Mouse (Mus musculus) liver, adult 2 months (tissue): Measurements from ENCODE around the gene Clasp1. TPM values are rescaled to one million over a fixed set of nuclear protein-coding genes. Genes with fewer than 3 reads are reported as not detected.
A peak's percentile ranks its signal among the peaks of the same experiment; 100 is the strongest.

Experiments used
- DNase-seq: peaks from one replicate; pipeline ENCODE4 v3.0.0-alpha.2; 2011; ENCODE audit warnings: low read depth, low spot score; ENCODE audit errors: extremely low read depth
- H3K27ac ChIP-seq: fragments of 200-500 bp; replicated peaks from 2 replicates; pipeline ENCODE4 v1.5.1; 2012; ENCODE audit warnings: low read depth, mild to moderate bottlenecking, control low read depth, inconsistent platforms, low read length; ENCODE audit not compliant: insufficient read depth
- H3K27me3 ChIP-seq: fragments of 200-500 bp; 2 replicates; pipeline ENCODE4 v1.6.1; 2012; ENCODE audit warnings: mild to moderate bottlenecking, moderate library complexity, low read length, inconsistent platforms; ENCODE audit not compliant: control insufficient read depth, insufficient read depth
- H3K36me3 ChIP-seq: fragments of 200-500 bp; 2 replicates; pipeline ENCODE4 v1.6.1; 2012; ENCODE audit warnings: low read length, inconsistent platforms; ENCODE audit not compliant: control insufficient read depth, insufficient read depth
- H3K4me1 ChIP-seq: fragments of 200-500 bp; 2 replicates; pipeline ENCODE4 v1.6.1; 2011; ENCODE audit warnings: low read length; ENCODE audit not compliant: control insufficient read depth, insufficient read depth
- H3K4me3 ChIP-seq: fragments of 200-500 bp; 2 replicates; pipeline ENCODE4 v1.5.1; 2011; ENCODE audit warnings: low read depth, mild to moderate bottlenecking, control low read depth, low read length, moderate library complexity; ENCODE audit not compliant: insufficient read depth
- H3K79me2 ChIP-seq: fragments of 200-500 bp; 2 replicates; pipeline ENCODE4 v1.6.1; 2012; ENCODE audit warnings: inconsistent platforms, mild to moderate bottlenecking, low read length, moderate library complexity; ENCODE audit not compliant: control insufficient read depth, insufficient read depth
- H3K9ac ChIP-seq: fragments of 200-500 bp; 2 replicates; pipeline ENCODE4 v1.6.1; 2012; ENCODE audit warnings: low read depth, mild to moderate bottlenecking, control low read depth, inconsistent platforms, low read length
- CTCF ChIP-seq: fragments of 200-500 bp; IDR thresholded peaks from 2 replicates; pipeline ENCODE4 v1.5.1; 2011; ENCODE audit warnings: low read depth, low read length, control low read depth
- POLR2A ChIP-seq: fragments of 200-500 bp; IDR thresholded peaks from 2 replicates; pipeline ENCODE4 v1.6.1; 2011; ENCODE audit warnings: low read length, control low read depth; ENCODE audit not compliant: insufficient read depth; ENCODE audit errors: extremely low read depth
- WGBS: fragments of 180-500 bp; shearing (Covaris S2); methylation state at CpG from one replicate; pipeline ENCODE4 v1.1.7; 2018; 5-methylcytosine and 5-hydroxymethylcytosine counted together
- polyA plus RNA-seq: library from polyadenylated mRNA; depleted of rRNA; stranded (reverse); fragments of >200 nt; gene quantifications from 2 replicates; pipeline ENCODE4 v1.2.3, GENCODE M21; 2012
- total RNA-seq: library from RNA; depleted of rRNA; stranded (reverse); fragments of >200 nt; gene quantifications from 2 replicates; pipeline ENCODE4 v1.2.3, GENCODE M21; 2014

Gene Clasp1
- total and polyA plus RNA-seq, 2 experiments: 4.1 to 12.1 TPM

- H3K79me2 ChIP-seq: no peaks in the 10 kb centered on the region
- H3K4me1 ChIP-seq: no peaks in the 10 kb centered on the region
- H3K27ac ChIP-seq: no peak overlapping the region
- DNase-seq: no peak
- TF ChIP-seq POLR2A: no peak
- TF ChIP-seq CTCF: no peak
- H3K36me3 ChIP-seq: peaks cover 49% of the 10 kb centered on the region
- WGBS: 91% methylated on average over 5 of the region's 5 CpGs
- no peak overlapping the region for H3K4me3 ChIP-seq
- H3K9ac ChIP-seq: no peak overlapping the region
- H3K27me3 ChIP-seq: no peaks in the 10 kb centered on the region
Observed at GRCm38 (mm10) chr1:118548769-118549168, 159.9 kb downstream of the Clasp1 start.

GRCm38 (mm10) chr1:118551152-118551551, 162.3 kb downstream of the Clasp1 start:
- Histone ChIP-seq H3K4me3 (no peak overlapping the region), H3K27ac (no peak overlapping the region), H3K36me3 (peaks cover 48% of the 10 kb centered on the region), H3K79me2 (no peaks in the 10 kb centered on the region), H3K9ac (no peak overlapping the region), H3K4me1 (no peaks in the 10 kb centered on the region), H3K27me3 (no peaks in the 10 kb centered on the region)
- DNase-seq: no peak
- 95% methylated on average over 5 of the region's 5 CpGs for WGBS
- TF ChIP-seq CTCF (no peak), POLR2A (no peak)

GRCm38 (mm10) chr1:118552071-118552470, 163.2 kb downstream of the Clasp1 start:
- 96% methylated on average over 4 of the region's 4 CpGs for WGBS
- H3K79me2 ChIP-seq: no peaks in the 10 kb centered on the region
- H3K9ac ChIP-seq: no peak overlapping the region
- DNase-seq: no peak
- TF ChIP-seq CTCF (no peak), POLR2A (no peak)
- H3K4me3 ChIP-seq: no peak overlapping the region
- no peak overlapping the region for H3K27ac ChIP-seq
- no peaks in the 10 kb centered on the region for H3K27me3 ChIP-seq
- H3K4me1 ChIP-seq: no peaks in the 10 kb centered on the region
- peaks cover 43% of the 10 kb centered on the region for H3K36me3 ChIP-seq

GRCm38 (mm10) chr1:118553045-118553444, 164.2 kb downstream of the Clasp1 start:
- Histone ChIP-seq H3K36me3 (peaks cover 44% of the 10 kb centered on the region), H3K27ac (no peak overlapping the region), H3K4me3 (no peak overlapping the region), H3K4me1 (no peaks in the 10 kb centered on the region), H3K9ac (no peak overlapping the region), H3K79me2 (no peaks in the 10 kb centered on the region), H3K27me3 (no peaks in the 10 kb centered on the region)
- TF ChIP-seq POLR2A (no peak), CTCF (no peak)
- no peak for DNase-seq
- 76% methylated on average over 2 of the region's 2 CpGs for WGBS

- H3K27ac ChIP-seq: no peak overlapping the region
- DNase-seq: peak; percentile 13
- H3K4me1 ChIP-seq: no peaks in the 10 kb centered on the region
- no peak overlapping the region for H3K9ac ChIP-seq
- H3K79me2 ChIP-seq: no peaks in the 10 kb centered on the region
- TF ChIP-seq CTCF (no peak), POLR2A (no peak)
- H3K27me3 ChIP-seq: no peaks in the 10 kb centered on the region
- 45% methylated on average over 3 of the region's 3 CpGs for WGBS
- H3K36me3 ChIP-seq: peaks cover 44% of the 10 kb centered on the region
- no peak overlapping the region for H3K4me3 ChIP-seq
Observed at GRCm38 (mm10) chr1:118553451-118553850, 164.6 kb downstream of the Clasp1 start.

GRCm38 (mm10) chr1:118554961-118555360, 166.1 kb downstream of the Clasp1 start:
- no peak overlapping the region for H3K9ac ChIP-seq
- no peaks in the 10 kb centered on the region for H3K27me3 ChIP-seq
- peaks cover 35% of the 10 kb centered on the region for H3K36me3 ChIP-seq
- H3K27ac ChIP-seq: no peak overlapping the region
- no peak for DNase-seq
- H3K79me2 ChIP-seq: no peaks in the 10 kb centered on the region
- TF ChIP-seq POLR2A (no peak), CTCF (no peak)
- H3K4me3 ChIP-seq: no peak overlapping the region
- WGBS: 80% methylated on average over 5 of the region's 5 CpGs
- H3K4me1 ChIP-seq: no peaks in the 10 kb centered on the region; the same call in 1 of the 2 replicates
